Mouse (Mus musculus): ENCODE data around the gene Lrig1. TPM values are rescaled to one million over a fixed set of nuclear protein-coding genes. Genes with fewer than 3 reads are reported as not detected.

Gene Lrig1
- total RNA-seq, 2 experiments from 2014 or later: 36.9 to 43.2 TPM

GRCm38 (mm10) chr6:94699173-94699987 is 578 bp downstream of the Lrig1 start:
- intact Hi-C loops (cut with DNase I): loop anchor here (2.0 kb wide), 2 partner anchors 51 to 73 kb away; no protein-coding TSS in a partner anchor
- DNase-seq: peak in 1 of 2 experiments; percentile 39

- peak in 1 of 2 experiments; percentile 24 for DNase-seq
- intact Hi-C loops (cut with DNase I): loop anchor here (2.0 kb wide), 2 partner anchors 50 to 72 kb away; no protein-coding TSS in a partner anchor
These were observed 1.3 kb downstream of the Lrig1 start for GRCm38 (mm10) chr6:94698509-94699172.

- intact Hi-C loops (cut with DNase I): no loop called here
These were observed 2.5 kb downstream of the Lrig1 start for GRCm38 (mm10) chr6:94697423-94697822.

GRCm38 (mm10) chr6:94696182-94697080 is 3.5 kb downstream of the Lrig1 start:
- intact Hi-C loops (cut with DNase I): no loop called here
- no peak for DNase-seq

More at GRCm38 (mm10) chr6:94697423-94697822, 2.5 kb downstream of the Lrig1 start:
- no peak for DNase-seq

GRCm38 (mm10) chr6:94695121-94695930 is 4.6 kb downstream of the Lrig1 start:
- DNase-seq: no peak
- intact Hi-C loops (cut with DNase I): no loop called here

GRCm38 (mm10) chr6:94694481-94694880 is 5.5 kb downstream of the Lrig1 start:
- intact Hi-C loops (cut with DNase I): no loop called here
- no peak for DNase-seq

- intact Hi-C loops (cut with DNase I): no loop called here
- DNase-seq: no peak
These were observed 6.9 kb downstream of the Lrig1 start for GRCm38 (mm10) chr6:94693091-94693490.

- intact Hi-C loops (cut with DNase I): no loop called here
- no peak for DNase-seq
These were observed 8.0 kb downstream of the Lrig1 start for GRCm38 (mm10) chr6:94692003-94692402.

GRCm38 (mm10) chr6:94690247-94690646 is 9.7 kb downstream of the Lrig1 start:
- DNase-seq: no peak
- intact Hi-C loops (cut with DNase I): no loop called here

- intact Hi-C loops (cut with DNase I): no loop called here
- peak; percentile 49 to 51 for DNase-seq
These were observed 11.2 kb downstream of the Lrig1 start for GRCm38 (mm10) chr6:94688722-94689121.

GRCm38 (mm10) chr6:94686048-94686447 is 13.9 kb downstream of the Lrig1 start:
- intact Hi-C loops (cut with DNase I): no loop called here
- no peak for DNase-seq

- intact Hi-C loops (cut with DNase I): no loop called here
- DNase-seq: no peak
These were observed 14.3 kb downstream of the Lrig1 start for GRCm38 (mm10) chr6:94685611-94686010.

- intact Hi-C loops (cut with DNase I): no loop called here
- no peak for DNase-seq
These were observed 15.0 kb downstream of the Lrig1 start for GRCm38 (mm10) chr6:94684844-94685557.

- intact Hi-C loops (cut with DNase I): no loop called here
- DNase-seq: no peak
These were observed 16.3 kb downstream of the Lrig1 start for GRCm38 (mm10) chr6:94683701-94684100.

GRCm38 (mm10) chr6:94682270-94682618 is 17.7 kb downstream of the Lrig1 start:
- no peak for DNase-seq
- intact Hi-C loops (cut with DNase I): no loop called here

- DNase-seq: no peak
- intact Hi-C loops (cut with DNase I): no loop called here
These were observed 18.3 kb downstream of the Lrig1 start for GRCm38 (mm10) chr6:94681446-94682269.

GRCm38 (mm10) chr6:94680760-94681445 is 19.1 kb downstream of the Lrig1 start:
- no peak for DNase-seq
- intact Hi-C loops (cut with DNase I): no loop called here

GRCm38 (mm10) chr6:94679249-94679648 is 20.7 kb downstream of the Lrig1 start:
- intact Hi-C loops (cut with DNase I): no loop called here
- no peak for DNase-seq
